In the genomic region with DNA sequence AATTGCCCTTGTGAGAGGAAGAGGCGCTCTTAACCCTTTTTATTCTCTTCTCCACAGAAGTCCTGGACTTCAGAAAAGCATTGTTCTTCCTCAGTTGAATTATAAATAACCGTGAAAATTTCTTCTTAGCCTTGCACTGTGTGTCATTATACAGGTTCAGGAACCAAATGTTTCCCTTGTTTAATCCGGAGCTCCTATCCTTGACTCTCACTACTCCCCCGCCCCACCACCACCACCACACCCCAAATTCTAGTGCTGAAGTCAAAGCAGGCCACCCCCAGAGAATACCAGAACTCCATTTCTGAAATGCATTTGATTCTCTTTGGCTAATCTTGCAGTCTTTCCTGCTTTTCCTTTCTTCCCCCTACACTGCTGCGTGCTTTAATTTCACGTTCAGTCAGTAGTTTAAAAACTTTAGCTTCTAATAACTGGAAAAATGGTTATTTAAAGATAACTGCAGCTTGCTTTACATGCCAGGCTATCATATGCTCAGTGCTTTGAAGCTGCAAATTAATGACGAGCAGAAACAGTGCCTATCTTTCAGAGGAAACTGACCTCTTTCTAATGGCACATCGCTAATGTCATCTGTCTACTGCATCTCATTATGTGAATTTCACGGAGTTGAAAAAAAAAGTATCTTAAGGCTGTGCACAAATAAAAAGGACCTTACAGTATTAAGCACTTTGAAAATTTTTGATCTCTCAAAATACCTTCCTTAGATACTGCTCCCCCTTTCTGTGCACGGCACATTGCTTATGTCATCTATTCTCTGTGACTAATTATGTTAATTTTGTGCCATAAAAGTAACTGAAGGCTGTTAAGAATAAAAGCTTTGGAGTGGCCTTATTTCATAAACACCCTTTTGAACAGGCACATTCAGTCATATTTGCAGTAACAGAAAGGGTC, we compare ENCODE assay signal across 14 mouse cellular contexts.
DNase-seq lines count a peak whose midpoint lies in the region; ATAC-seq lines count a peak whose summit lies in the region.
"Had no signal": no experiment of that assay in that cellular context is flagged by ENCODE, and none has a peak within 500 bp of the region (broad histone marks: within the 10 kb centered on the region; RNA-seq: fewer than 3 reads in every experiment).

No protein-coding gene starts in this region.

- 19% methylated on average over 10 of the region's 10 CpGs for WGBS in forebrain, embryonic 14.5 days
- 11% methylated on average over 10 of the region's 10 CpGs for WGBS in hindbrain, embryonic 15.5 days
- 23% methylated on average over 10 of the region's 10 CpGs for WGBS in neural tube, embryonic 12.5 days

- H3K4me2 ChIP-seq in forebrain, embryonic 14.5 days (ENCODE audit: low read length) = 0 out of 2 replicates have a peak overlapping the region, but pooled peaks have one; percentile 18
- H3K4me2 ChIP-seq in hindbrain, embryonic 15.5 days = peak overlapping the region; percentile 37
- peak overlapping the region; percentile 20 for H3K4me2 ChIP-seq in neural tube, embryonic 12.5 days (replicated peaks)
- H3K4me2 ChIP-seq: heart, embryonic 15.5 days; limb, embryonic 15.5 days had no signal

- ATAC-seq in forebrain, embryonic 14.5 days = peak; percentile 89
- peak; percentile 74 for ATAC-seq in hindbrain, embryonic 15.5 days (ENCODE audit: low FRiP score, low read depth)
- peak; percentile 65 for ATAC-seq in neural tube, embryonic 12.5 days (ENCODE audit: low FRiP score, low read depth)
- ATAC-seq: CD4-positive, CD25-positive, alpha-beta regulatory T cell, adult 4 months had no signal

- peaks cover 4% of the 10 kb centered on the region; the same call in 1 of the 2 replicates for H3K4me1 ChIP-seq in forebrain, embryonic 14.5 days (ENCODE audit: control insufficient read depth, insufficient read depth, low read length)
- peaks cover 11% of the 10 kb centered on the region for H3K4me1 ChIP-seq in hindbrain, embryonic 15.5 days (replicated peaks)
- H3K4me1 ChIP-seq in neural tube, embryonic 12.5 days = peaks cover 8% of the 10 kb centered on the region
- H3K4me1 ChIP-seq: heart, embryonic 15.5 days; limb, embryonic 15.5 days had no signal

- no peak overlapping the region for H3K9ac ChIP-seq in forebrain, embryonic 14.5 days (ENCODE audit: low read length)
- H3K9ac ChIP-seq in hindbrain, embryonic 15.5 days = no peak overlapping the region
- 0 out of 2 replicates have a peak overlapping the region, but pooled peaks have one; percentile 8 for H3K9ac ChIP-seq in neural tube, embryonic 12.5 days
- H3K9ac ChIP-seq: heart, embryonic 15.5 days; limb, embryonic 15.5 days had no signal

- intact Hi-C loops in left cerebral cortex, postnatal 4 days (cut with DNase I) = no loop called here
- intact Hi-C loops in left cerebral cortex, postnatal 10 days (cut with DNase I) = no loop called here

- H3K36me3 ChIP-seq in forebrain, embryonic 14.5 days (ENCODE audit: control insufficient read depth, insufficient read depth, low read length) = no peaks in the 10 kb centered on the region
- H3K36me3 ChIP-seq in hindbrain, embryonic 15.5 days = no peaks in the 10 kb centered on the region
- H3K36me3 ChIP-seq in neural tube, embryonic 12.5 days = no peaks in the 10 kb centered on the region
- H3K36me3 ChIP-seq: heart, embryonic 15.5 days; limb, embryonic 15.5 days had no signal

- H3K9me3 ChIP-seq in forebrain, embryonic 14.5 days (replicated peaks; ENCODE audit: control insufficient read depth, low read length) = no peaks in the 10 kb centered on the region
- no peaks in the 10 kb centered on the region for H3K9me3 ChIP-seq in hindbrain, embryonic 15.5 days
- no peaks in the 10 kb centered on the region for H3K9me3 ChIP-seq in neural tube, embryonic 12.5 days
- H3K9me3 ChIP-seq: heart, embryonic 15.5 days; limb, embryonic 15.5 days had no signal

- no peak overlapping the region for H3K4me3 ChIP-seq in forebrain, embryonic 14.5 days (ENCODE audit: low read depth, low read length)
- no peak overlapping the region for H3K4me3 ChIP-seq in hindbrain, embryonic 15.5 days
- no peak overlapping the region for H3K4me3 ChIP-seq in neural tube, embryonic 12.5 days
- H3K4me3 ChIP-seq: heart, embryonic 15.5 days; limb, embryonic 15.5 days had no signal

- no peak overlapping the region for H3K27ac ChIP-seq in forebrain, embryonic 14.5 days (ENCODE audit: low read depth, low read length)
- H3K27ac ChIP-seq in hindbrain, embryonic 15.5 days (replicated peaks) = no peak overlapping the region
- H3K27ac ChIP-seq in neural tube, embryonic 12.5 days = no peak overlapping the region
- H3K27ac ChIP-seq: heart, embryonic 15.5 days; limb, embryonic 15.5 days had no signal

- no peaks in the 10 kb centered on the region for H3K27me3 ChIP-seq in forebrain, embryonic 14.5 days (replicated peaks; ENCODE audit: control insufficient read depth, insufficient read depth, low read length)
- H3K27me3 ChIP-seq in hindbrain, embryonic 15.5 days = no peaks in the 10 kb centered on the region
- no peaks in the 10 kb centered on the region for H3K27me3 ChIP-seq in neural tube, embryonic 12.5 days (replicated peaks)
- H3K27me3 ChIP-seq: heart, embryonic 15.5 days; limb, embryonic 15.5 days had no signal

- peak; percentile 9 for DNase-seq in left cerebral cortex, postnatal 4 days
- no peak for DNase-seq in left cerebral cortex, adult 11 months (ENCODE audit: low spot score)
- peak; percentile 54 for DNase-seq in forebrain, embryonic 14.5 days (ENCODE audit: low spot score)
- no peak for DNase-seq in left cerebral cortex, postnatal 10 days (ENCODE audit: extremely low spot score in 1 of 2, low spot score in 2 of 2)
- DNase-seq in yolk sac, embryonic 10.5 days (ENCODE audit: low spot score) = no peak
- DNase-seq: kidney, adult 11 months; lung, postnatal 36 days; right cerebral cortex, postnatal 14 days; thymus, postnatal 25 days had no signal

Comparison
In these comparisons a context has a peak if more than half of its experiments do, and no peak if none do; other contexts are left out.
1. DNase-seq: peak in left cerebral cortex, postnatal 4 days (single experiment) and forebrain, embryonic 14.5 days (single experiment); none in left cerebral cortex, adult 11 months (single experiment), left cerebral cortex, postnatal 10 days (0 of 2) and yolk sac, embryonic 10.5 days (single experiment).
2. Peak in every context shown above with its lines, with median percentiles within 50 percentile points of each other: ATAC-seq and H3K4me2 ChIP-seq.